Mouse (Mus musculus) kidney, postnatal 10 days (tissue): ENCODE results near the gene Hras.

Experiments
- DNase-seq: peaks from one replicate; pipeline ENCODE4 v3.0.0; 2021; ENCODE audit warnings: mixed read lengths

Hras gene

DNA sequence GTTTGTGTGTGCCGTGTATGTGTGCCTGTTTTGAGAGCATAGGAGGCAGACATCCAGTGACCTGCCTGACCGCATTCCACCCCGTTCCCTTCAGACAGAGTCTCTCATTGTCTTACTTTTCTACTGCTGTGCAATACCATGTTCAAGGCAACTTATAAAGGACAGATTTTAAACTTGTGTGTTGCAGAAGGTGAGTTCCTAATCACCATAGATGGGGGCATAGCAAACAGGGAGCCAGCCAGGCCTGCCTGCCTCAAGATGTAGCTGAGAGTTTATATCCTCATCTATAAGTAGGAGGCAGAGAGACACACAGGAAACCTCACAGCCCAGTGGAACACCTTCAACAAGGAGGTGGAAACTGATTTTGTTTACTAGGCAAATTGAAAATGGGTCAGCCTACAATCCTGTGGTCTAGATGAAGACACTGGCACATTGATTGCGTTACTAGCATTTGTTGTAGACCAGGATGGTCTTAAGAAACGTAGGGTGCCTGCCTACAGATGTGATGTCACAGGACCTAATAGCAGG, 20.4 kb downstream of the Hras start:
- DNase-seq = no peak

DNA sequence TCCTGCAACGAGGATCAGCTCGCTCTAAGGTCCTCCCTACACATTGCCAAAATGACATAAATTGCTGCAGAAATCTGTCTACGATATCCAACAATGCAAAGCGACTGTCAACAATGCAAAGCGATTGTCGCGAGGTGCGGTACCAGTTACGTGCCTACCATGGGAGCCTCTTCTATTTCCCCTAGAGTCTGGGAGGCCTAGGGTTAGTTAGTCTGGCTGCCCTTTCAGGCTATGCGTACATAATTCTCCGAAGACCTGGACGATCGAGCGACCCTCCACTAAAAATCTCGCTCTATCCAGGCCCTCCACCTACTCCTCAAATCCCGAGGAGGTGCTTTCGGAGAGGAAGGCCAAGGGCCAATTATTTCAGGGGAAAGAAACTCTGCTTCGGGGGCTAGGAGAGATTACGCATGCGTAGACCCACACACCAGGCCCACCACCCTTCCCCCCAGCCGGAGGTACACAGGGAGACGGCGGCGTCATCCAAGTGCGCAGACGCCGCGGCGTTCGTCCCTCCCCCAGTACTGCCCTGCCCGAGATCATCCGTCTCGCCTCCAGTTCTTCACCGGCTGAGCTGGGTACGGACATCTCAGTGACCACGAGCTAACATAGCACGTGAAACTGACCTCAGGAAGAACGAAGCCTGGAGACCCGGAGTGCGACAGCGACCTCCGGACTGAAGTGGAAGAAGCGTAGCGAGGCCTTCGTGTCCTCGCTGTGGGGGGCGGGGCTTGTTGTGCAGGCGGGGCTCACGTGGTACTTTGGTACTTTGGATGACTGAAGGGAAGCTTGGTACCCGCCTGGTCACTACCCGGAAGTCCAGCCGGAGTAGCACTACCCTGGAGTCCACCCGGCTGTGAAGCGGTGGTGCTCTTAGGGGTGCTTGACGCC, 21.4 kb downstream of the Hras start, which contains the start of gene Rnh1:
Rnh1 (minus strand) TSS at position 742 of the 891 bp plus-strand sequence.
- DNase-seq = peak; percentile 95

DNA sequence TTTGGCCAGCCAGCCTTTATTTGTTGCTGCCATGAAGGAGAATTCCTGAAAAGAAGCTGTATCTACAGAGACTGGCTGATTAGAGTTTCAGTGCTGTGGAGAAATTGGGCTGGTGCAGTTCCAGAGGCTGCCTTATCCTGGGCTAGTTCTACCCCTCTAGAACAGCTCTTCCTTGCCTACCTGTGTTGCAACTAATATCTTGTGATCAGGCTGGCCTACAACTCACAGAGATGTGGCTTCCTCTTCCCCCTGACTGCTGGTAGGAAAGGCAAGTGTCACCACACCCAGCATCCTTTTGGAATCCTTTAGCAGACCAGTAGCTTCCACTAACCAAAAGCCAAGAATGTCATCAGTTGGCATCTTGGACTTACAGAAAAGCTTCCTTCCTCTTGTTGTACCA, 23.9 kb downstream of the Hras start:
- DNase-seq = no peak

GRCm38 (mm10) chr7:141169300-141169699, 24.5 kb downstream of the Hras start:
- no peak for DNase-seq

- peak; percentile 80 for DNase-seq
Measured at GRCm38 (mm10) chr7:141168518-141168953, 25.3 kb downstream of the Hras start.

DNA sequence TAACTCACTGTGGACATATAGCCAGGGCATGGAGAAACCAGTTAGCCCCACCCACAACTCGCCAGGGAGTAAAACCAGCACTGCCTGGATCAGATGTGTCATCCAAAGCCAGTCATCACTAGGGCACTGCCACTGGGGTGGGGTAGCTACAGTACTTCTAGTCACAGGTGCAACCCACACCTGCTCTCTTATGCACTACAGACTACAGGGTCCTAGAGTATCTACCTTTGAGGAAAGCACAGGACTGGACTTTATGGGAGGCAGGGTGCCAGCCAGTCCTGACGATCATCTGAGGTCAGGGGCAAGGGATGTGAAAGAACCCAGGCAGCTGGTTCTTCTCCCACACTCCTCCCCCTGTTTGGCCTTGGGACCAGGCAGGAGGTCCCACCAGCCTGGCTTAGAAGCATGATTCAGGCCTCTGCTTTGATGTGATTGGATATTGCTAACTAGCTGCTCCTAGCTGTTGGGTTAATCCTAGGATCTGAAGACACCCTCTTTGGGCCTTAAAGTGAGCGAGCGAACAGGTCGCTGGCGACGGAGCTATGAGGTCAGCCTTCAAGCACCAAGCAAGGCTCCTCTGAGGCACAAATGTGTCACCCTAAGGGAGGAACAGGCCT, 25.8 kb downstream of the Hras start:
- peak; percentile 55 for DNase-seq

GRCm38 (mm10) chr7:141164850-141165249, 29.0 kb downstream of the Hras start:
- no peak for DNase-seq

- no peak for DNase-seq
Measured at GRCm38 (mm10) chr7:141164397-141164796, 29.4 kb downstream of the Hras start.

DNA sequence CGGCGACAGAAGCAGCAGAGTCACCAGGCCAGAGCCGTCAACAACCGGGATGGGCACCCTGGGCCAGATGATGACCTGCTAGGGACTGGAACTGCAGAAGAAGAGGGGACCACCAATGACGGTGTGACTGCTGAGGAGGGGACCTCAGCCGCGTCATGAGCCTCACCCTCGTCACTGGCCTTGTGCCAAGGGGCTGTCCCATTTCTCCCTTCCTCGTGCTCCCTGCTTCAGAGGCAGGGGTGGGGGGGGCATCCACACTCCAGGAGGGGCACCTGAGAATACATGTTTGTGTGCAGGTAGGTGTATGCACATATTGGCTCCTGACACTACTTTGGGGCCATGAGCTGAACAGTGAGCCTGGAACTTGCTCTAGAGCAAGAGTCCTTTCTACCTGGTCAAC, 38.4 kb downstream of the Hras start:
- peak; percentile 27 for DNase-seq

DNA sequence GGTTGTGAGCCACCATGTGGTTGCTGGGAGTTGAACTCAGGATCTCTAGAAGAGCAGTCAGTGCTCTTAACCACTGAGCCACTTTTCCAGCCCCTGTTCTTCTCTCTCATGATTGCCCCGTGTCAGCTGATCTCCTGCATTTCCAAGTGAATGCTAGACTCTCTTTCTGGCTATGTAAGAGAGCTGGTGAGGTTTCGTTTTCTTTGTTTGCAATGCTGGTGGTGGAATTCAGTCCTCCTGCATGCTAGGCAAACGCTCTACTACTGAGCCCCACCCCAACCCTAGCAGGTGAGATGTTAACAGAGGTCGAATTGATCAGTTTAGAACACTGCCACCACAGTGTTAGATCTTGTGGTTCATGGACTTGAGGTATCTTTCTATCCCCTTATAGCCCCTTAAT, 45.2 kb downstream of the Hras start:
- DNase-seq = no peak

DNA sequence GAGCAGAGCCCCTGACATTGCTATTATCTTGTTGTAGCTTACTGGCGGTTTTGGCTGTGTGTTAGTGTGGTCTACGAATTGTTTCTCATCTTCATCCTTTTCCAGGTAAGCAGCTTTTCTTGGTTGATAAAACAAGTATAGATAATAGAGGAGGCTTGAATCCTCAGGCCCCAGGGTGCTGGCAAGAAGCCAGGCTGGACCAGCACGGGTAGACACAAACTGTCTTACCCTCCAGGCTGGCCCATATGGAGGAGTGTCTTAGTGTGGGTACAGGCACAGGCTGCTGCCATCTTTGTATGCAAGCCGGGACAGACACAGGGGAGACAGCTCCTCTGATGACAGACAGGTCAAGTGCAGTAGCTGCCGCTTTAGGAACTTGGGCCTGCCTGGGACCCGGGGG, 46.8 kb downstream of the Hras start:
- no peak for DNase-seq

GRCm38 (mm10) chr7:141146043-141146595, 47.7 kb downstream of the Hras start:
- DNase-seq = no peak

GRCm38 (mm10) chr7:141145403-141145802, 48.4 kb downstream of the Hras start:
- no peak for DNase-seq

- no peak for DNase-seq
Measured at GRCm38 (mm10) chr7:141144650-141145049, 49.2 kb downstream of the Hras start.

DNA sequence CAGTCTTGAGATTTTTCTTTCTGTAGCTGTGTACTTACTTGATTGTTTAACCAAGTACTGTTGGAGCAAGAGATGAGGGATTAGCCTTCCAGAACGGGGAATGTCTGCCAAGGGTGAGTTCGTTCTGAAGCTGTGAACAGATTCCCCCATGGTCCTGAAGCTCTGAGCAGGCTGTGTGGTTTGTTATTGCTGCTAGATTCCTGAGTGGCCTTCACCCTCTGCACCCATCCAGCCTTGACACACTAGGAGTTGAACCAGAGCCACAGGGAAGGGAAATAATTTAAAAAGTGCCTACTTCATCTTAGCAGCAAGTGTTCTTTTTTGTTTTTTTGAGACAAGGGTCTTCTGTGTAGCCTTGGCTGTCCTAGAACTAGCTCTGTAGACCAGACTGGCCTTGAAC, 49.9 kb downstream of the Hras start:
- DNase-seq = no peak

- DNase-seq = peak; percentile 59
Measured at GRCm38 (mm10) chr7:141143112-141143511, 50.7 kb downstream of the Hras start.

DNA sequence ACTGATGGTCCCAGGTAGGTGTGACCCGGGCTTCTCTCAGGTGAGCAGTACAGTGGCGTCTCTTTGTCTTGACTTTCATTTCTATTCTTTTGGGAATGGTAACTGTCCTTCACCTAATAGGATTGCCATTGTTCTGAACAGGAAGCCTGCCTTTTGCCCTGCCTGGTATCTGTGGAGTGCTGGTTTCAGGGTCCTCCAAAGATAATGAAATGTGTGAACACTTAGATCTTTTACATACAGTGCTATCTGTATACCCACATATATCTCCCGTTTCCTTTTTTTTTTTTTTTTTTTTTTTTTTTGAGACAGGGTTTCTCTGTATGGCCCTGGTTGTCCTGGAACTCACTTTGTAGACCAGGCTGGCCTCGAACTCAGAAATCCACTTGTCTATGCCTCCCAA, 52.5 kb downstream of the Hras start:
- no peak for DNase-seq
